Mouse (Mus musculus) right cerebral cortex, postnatal 36 days (tissue): ENCODE results near the gene Myh3.
A peak's percentile ranks its signal among the peaks of the same experiment; 100 is the strongest.
"Not testable (repeated sequence)": the region's sequence is repeated elsewhere in the genome, so short reads cannot be mapped to it uniquely, and the experiment has no call there.

Source experiments
- DNase-seq, 2 experiments: peaks; one replicate each; pipeline ENCODE4 v3.0.0; 2022; ENCODE audit warnings: low spot score in 2 of 2, mixed read lengths in 1 of 2

Gene Myh3

GRCm38 (mm10) chr11:67077435-67077834, 665 bp upstream of the Myh3 start:
- no peak for DNase-seq

- DNase-seq, result no peak
Measured at GRCm38 (mm10) chr11:67078888-67079287, 788 bp downstream of the Myh3 start.

- DNase-seq, result no peak
Measured at GRCm38 (mm10) chr11:67079740-67080139, 1.6 kb downstream of the Myh3 start.

- DNase-seq, result peak in 1 of 2 experiments; percentile 25
Measured at GRCm38 (mm10) chr11:67080168-67080567, 2.1 kb downstream of the Myh3 start.

GRCm38 (mm10) chr11:67081125-67081649, 3.1 kb downstream of the Myh3 start:
- no peak for DNase-seq

- DNase-seq, result no peak
Measured at GRCm38 (mm10) chr11:67082188-67082587, 4.1 kb downstream of the Myh3 start.

GRCm38 (mm10) chr11:67082793-67083192, 4.7 kb downstream of the Myh3 start:
- DNase-seq, result no peak

- no peak for DNase-seq
Measured at GRCm38 (mm10) chr11:67083239-67083638, 5.1 kb downstream of the Myh3 start.

- DNase-seq, result no peak
Measured at GRCm38 (mm10) chr11:67083712-67084340, 5.7 kb downstream of the Myh3 start.

- peak; percentile 34 for DNase-seq
Measured at GRCm38 (mm10) chr11:67085489-67085888, 7.4 kb downstream of the Myh3 start.

- no peak for DNase-seq
Measured at GRCm38 (mm10) chr11:67086467-67087164, 8.5 kb downstream of the Myh3 start.

GRCm38 (mm10) chr11:67087225-67087624, 9.1 kb downstream of the Myh3 start:
- no peak for DNase-seq

GRCm38 (mm10) chr11:67092354-67092753, 14.3 kb downstream of the Myh3 start:
- DNase-seq, result not testable (repeated sequence)

GRCm38 (mm10) chr11:67093201-67093600, 15.1 kb downstream of the Myh3 start:
- DNase-seq, result no peak

- DNase-seq, result no peak
Measured at GRCm38 (mm10) chr11:67093652-67094051, 15.6 kb downstream of the Myh3 start.

GRCm38 (mm10) chr11:67094470-67094869, 16.4 kb downstream of the Myh3 start:
- DNase-seq, result no peak

- no peak for DNase-seq
Measured at GRCm38 (mm10) chr11:67097709-67098108, 19.6 kb downstream of the Myh3 start.

- DNase-seq, result peak; percentile 39 to 50
Measured at GRCm38 (mm10) chr11:67098427-67098826, 20.3 kb downstream of the Myh3 start.

GRCm38 (mm10) chr11:67099241-67099640, 21.1 kb downstream of the Myh3 start:
- no peak for DNase-seq

GRCm38 (mm10) chr11:67100169-67100568, 22.1 kb downstream of the Myh3 start:
- DNase-seq, result no peak

GRCm38 (mm10) chr11:67101713-67102112, 23.6 kb downstream of the Myh3 start:
- peak in 1 of 2 experiments; percentile 37 for DNase-seq

- DNase-seq, result no peak
Measured at GRCm38 (mm10) chr11:67103256-67103655, 25.2 kb downstream of the Myh3 start.

GRCm38 (mm10) chr11:67104242-67104641, 26.1 kb downstream of the Myh3 start:
- DNase-seq, result no peak
